Mouse (Mus musculus): Measurements from ENCODE around the gene Zg16.
A peak's percentile ranks its signal among the peaks of the same experiment; 100 is the strongest.

Zg16 gene

GRCm38 (mm10) chr7:127066317-127066716 is 20.8 kb downstream of the Zg16 start:
- no peaks in the 10 kb centered on the region for H3K27me3 ChIP-seq (ENCODE audit: control insufficient read depth, insufficient read depth, low read length, poor library complexity, severe bottlenecking)
- H3K36me3 ChIP-seq (ENCODE audit: control insufficient read depth, insufficient read depth, low read length, poor library complexity, severe bottlenecking): no peaks in the 10 kb centered on the region
- no peak for DNase-seq (ENCODE audit: low read depth, low spot score)

DNA sequence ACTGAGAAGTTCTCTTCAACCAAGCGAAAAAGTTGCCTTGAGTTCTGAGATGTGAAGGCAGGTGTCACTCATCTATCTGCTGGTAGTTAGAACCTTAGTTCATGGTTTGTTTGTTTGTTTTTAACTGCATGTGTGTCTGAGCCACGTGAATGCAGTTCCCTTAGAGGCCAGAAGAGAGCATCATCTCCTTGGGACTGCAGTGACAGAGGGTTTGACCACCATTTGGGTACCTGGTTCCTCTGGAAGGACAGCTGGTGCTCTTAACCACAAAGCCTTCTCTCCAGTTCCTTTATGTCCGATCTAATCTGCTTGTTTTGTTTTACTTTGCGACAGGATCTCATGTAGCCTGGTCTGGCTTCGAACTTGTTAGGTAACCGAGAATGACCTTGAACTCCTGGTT is 21.6 kb downstream of the Zg16 start:
- DNase-seq (ENCODE audit: low read depth, low spot score): peak; percentile 39
- no peaks in the 10 kb centered on the region for H3K27me3 ChIP-seq (ENCODE audit: control insufficient read depth, insufficient read depth, low read length, poor library complexity, severe bottlenecking)
- no peaks in the 10 kb centered on the region for H3K36me3 ChIP-seq (ENCODE audit: control insufficient read depth, insufficient read depth, low read length, poor library complexity, severe bottlenecking)

- Histone ChIP-seq H3K36me3 (ENCODE audit: control insufficient read depth, insufficient read depth, low read length, poor library complexity, severe bottlenecking) (no peaks in the 10 kb centered on the region), H3K27me3 (ENCODE audit: control insufficient read depth, insufficient read depth, low read length, poor library complexity, severe bottlenecking) (no peaks in the 10 kb centered on the region)
- DNase-seq (ENCODE audit: low read depth, low spot score): no peak
Measured at GRCm38 (mm10) chr7:127055026-127055585, 32.0 kb downstream of the Zg16 start.

- peak; percentile 88 for DNase-seq (ENCODE audit: low read depth, low spot score)
- no peaks in the 10 kb centered on the region for H3K36me3 ChIP-seq (ENCODE audit: control insufficient read depth, insufficient read depth, low read length, poor library complexity, severe bottlenecking)
- H3K27me3 ChIP-seq (ENCODE audit: control insufficient read depth, insufficient read depth, low read length, poor library complexity, severe bottlenecking): no peaks in the 10 kb centered on the region
Measured at GRCm38 (mm10) chr7:127041851-127042672, 45.1 kb downstream of the Zg16 start, which contains the start of gene Kif22. Gene Kif22, minus strand, starts transcription at chr7:127042471.

GRCm38 (mm10) chr7:127031244-127031643 is 55.9 kb downstream of the Zg16 start:
- DNase-seq (ENCODE audit: low read depth, low spot score): no peak
- Histone ChIP-seq H3K36me3 (ENCODE audit: control insufficient read depth, insufficient read depth, low read length, poor library complexity, severe bottlenecking) (no peaks in the 10 kb centered on the region), H3K27me3 (ENCODE audit: control insufficient read depth, insufficient read depth, low read length, poor library complexity, severe bottlenecking) (no peaks in the 10 kb centered on the region)

- DNase-seq (ENCODE audit: low read depth, low spot score): no peak
- Histone ChIP-seq H3K27me3 (ENCODE audit: control insufficient read depth, insufficient read depth, low read length, poor library complexity, severe bottlenecking) (no peaks in the 10 kb centered on the region), H3K36me3 (ENCODE audit: control insufficient read depth, insufficient read depth, low read length, poor library complexity, severe bottlenecking) (no peaks in the 10 kb centered on the region)
Measured at GRCm38 (mm10) chr7:127030172-127030571, 57.0 kb downstream of the Zg16 start.

DNA sequence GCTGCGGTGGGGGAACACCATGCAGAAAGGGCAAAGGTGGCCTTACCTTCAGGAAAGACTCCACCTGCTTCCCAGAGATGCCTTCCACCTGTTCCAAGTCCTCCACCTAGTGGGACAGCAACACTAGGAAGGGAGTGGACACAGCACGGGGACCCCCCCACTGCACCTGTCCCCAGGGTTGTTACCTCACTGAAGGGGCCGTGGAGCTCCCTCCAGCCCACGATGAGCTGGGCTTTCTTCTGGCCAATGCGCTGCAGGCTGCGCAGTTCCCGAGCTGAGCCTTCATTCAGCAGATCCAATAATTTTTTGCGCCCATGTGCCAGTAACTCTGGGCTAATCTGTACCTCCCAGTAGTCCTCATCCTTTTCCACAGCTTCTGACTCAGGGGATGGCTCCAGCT is 59.2 kb downstream of the Zg16 start:
- no peak for DNase-seq (ENCODE audit: low read depth, low spot score)
- Histone ChIP-seq H3K36me3 (ENCODE audit: control insufficient read depth, insufficient read depth, low read length, poor library complexity, severe bottlenecking) (peaks cover 8% of the 10 kb centered on the region), H3K27me3 (ENCODE audit: control insufficient read depth, insufficient read depth, low read length, poor library complexity, severe bottlenecking) (no peaks in the 10 kb centered on the region)

DNA sequence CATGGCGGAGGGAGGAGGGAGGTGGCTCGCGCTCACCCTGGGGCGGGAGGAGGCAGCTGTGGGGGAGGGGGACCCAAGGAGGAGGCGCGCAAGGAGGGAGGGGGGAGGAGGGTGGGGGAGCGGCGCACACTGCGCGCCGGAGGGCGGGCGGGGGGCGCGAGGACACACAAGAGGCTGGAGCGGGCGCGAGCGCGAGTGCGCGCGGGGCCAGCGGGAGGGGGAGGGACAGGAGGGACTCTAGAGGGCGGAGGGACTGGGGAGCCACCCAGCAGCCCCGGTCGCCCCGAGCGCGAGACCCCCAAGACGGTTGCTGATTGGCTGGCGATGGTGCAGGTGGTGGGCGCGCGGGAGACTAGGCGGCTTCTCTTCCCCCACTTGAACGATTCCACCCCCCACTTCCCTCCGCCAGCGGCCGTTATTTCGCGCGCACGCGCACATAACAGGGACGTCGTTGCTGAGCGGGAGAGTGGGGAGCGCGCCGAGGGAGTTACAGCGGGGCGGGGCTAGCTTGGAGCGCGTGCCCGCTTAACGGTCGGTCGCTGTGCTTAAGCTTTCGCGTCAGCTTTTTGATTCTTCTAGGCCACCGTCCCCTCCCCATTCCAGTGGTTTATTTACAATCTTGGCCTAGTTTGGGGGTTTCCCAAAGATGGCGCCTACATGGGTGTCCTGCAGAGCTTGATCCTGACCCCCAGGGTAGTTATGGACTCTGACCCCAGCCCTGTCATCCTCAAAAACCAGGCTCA is 60.0 kb downstream of the Zg16 start, which contains the start of gene Maz:
Gene Maz (minus strand): TSS at position 54 of the 743 bp plus-strand sequence.
- DNase-seq (ENCODE audit: low read depth, low spot score): peak; percentile 100
- Histone ChIP-seq H3K36me3 (ENCODE audit: control insufficient read depth, insufficient read depth, low read length, poor library complexity, severe bottlenecking) (peaks cover 8% of the 10 kb centered on the region), H3K27me3 (ENCODE audit: control insufficient read depth, insufficient read depth, low read length, poor library complexity, severe bottlenecking) (no peaks in the 10 kb centered on the region)

- Histone ChIP-seq H3K27me3 (ENCODE audit: control insufficient read depth, insufficient read depth, low read length, poor library complexity, severe bottlenecking) (no peaks in the 10 kb centered on the region), H3K36me3 (ENCODE audit: control insufficient read depth, insufficient read depth, low read length, poor library complexity, severe bottlenecking) (peaks cover 8% of the 10 kb centered on the region)
- DNase-seq (ENCODE audit: low read depth, low spot score): peak; percentile 90
Measured at GRCm38 (mm10) chr7:127026616-127026983, 60.5 kb downstream of the Zg16 start.

GRCm38 (mm10) chr7:127026161-127026600 is 60.9 kb downstream of the Zg16 start:
- peak; percentile 62 for DNase-seq (ENCODE audit: low read depth, low spot score)
- no peaks in the 10 kb centered on the region for H3K27me3 ChIP-seq (ENCODE audit: control insufficient read depth, insufficient read depth, low read length, poor library complexity, severe bottlenecking)
- H3K36me3 ChIP-seq (ENCODE audit: control insufficient read depth, insufficient read depth, low read length, poor library complexity, severe bottlenecking): peaks cover 8% of the 10 kb centered on the region

DNA sequence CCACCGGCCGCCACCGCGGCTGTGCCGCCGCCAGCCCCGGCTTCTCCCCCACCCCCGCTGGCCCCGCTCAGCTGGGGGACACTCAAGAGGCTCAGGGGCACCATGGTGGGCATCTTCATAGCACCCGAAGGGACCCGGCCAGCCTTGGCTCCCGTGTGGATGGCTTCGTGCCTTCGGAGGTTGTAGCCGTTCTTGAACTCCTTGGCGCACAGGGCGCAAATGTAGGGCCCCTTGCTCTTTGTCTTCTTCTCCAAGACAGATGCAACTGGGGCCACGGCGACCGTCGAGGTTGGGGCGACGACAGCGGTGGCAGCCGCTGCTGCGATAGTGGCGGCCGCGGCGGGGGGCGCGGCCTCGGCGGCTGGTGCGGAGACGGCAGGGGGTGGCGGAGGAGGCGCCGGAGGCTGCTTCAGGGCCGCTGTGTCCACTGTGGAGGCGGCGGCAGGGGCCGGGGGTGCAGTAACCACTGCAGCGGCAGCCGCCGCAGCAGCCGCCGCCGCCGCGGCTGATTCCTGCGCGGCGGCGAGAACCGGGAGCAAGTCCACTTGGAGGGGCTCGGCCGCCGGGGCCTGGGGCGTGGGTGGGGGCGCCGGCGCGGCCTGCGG is 61.5 kb downstream of the Zg16 start:
- peaks cover 8% of the 10 kb centered on the region for H3K36me3 ChIP-seq (ENCODE audit: control insufficient read depth, insufficient read depth, low read length, poor library complexity, severe bottlenecking)
- no peak for DNase-seq (ENCODE audit: low read depth, low spot score)

DNA sequence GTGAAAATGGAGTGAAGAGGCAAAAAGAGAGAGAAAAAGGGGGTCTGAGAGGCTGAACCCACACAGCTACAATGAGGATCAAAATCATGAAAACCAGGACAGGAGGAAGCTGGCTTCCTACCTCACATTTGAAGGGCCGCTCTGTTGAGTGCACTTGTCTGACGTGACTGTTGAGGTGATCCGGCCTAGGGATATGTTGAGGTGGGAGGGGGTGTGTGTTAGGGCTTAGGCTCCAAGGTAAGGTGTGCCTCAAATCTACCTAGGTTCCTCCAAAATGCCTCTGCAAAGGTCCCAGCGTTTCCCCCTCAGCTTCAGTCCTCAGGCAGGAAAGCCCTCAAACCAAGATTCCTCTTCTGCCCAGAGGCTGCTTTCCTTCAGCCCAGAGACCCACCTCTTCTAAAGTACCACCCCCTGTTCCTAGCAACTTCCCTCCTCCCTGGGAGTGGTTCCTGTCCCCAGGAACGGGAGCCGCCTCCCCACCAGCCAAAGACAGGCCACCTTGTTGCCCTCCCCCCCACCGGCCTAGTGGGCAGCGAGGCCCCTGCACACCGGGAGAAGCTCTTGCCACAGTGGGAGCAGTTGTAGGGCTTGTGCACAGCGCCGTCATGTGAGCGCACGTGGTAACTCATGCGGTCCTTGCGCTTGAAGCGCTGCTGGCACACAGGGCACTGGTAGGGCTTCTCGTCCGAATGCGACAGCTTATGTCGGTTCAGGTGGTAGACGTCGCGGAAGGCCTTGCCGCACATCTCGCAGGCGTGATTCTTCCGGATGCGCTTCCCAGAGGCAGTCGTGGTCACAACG is 62.2 kb downstream of the Zg16 start:
- Histone ChIP-seq H3K36me3 (ENCODE audit: control insufficient read depth, insufficient read depth, low read length, poor library complexity, severe bottlenecking) (peaks cover 8% of the 10 kb centered on the region), H3K27me3 (ENCODE audit: control insufficient read depth, insufficient read depth, low read length, poor library complexity, severe bottlenecking) (no peaks in the 10 kb centered on the region)
- peak; percentile 88 for DNase-seq (ENCODE audit: low read depth, low spot score)

More for the DNA sequence above, 61.5 kb downstream of the Zg16 start:
- no peaks in the 10 kb centered on the region for H3K27me3 ChIP-seq (ENCODE audit: control insufficient read depth, insufficient read depth, low read length, poor library complexity, severe bottlenecking)

GRCm38 (mm10) chr7:127023896-127024690 is 63.0 kb downstream of the Zg16 start:
- DNase-seq (ENCODE audit: low read depth, low spot score): no peak
- Histone ChIP-seq H3K27me3 (ENCODE audit: control insufficient read depth, insufficient read depth, low read length, poor library complexity, severe bottlenecking) (no peaks in the 10 kb centered on the region), H3K36me3 (ENCODE audit: control insufficient read depth, insufficient read depth, low read length, poor library complexity, severe bottlenecking) (peaks cover 8% of the 10 kb centered on the region)
